Mouse (Mus musculus) thymus, postnatal 10 days (tissue): Measurements from ENCODE around the gene Bcar3.
A peak's percentile ranks its signal among the peaks of the same experiment; 100 is the strongest.
"Not testable (repeated sequence)": the region's sequence is repeated elsewhere in the genome, so short reads cannot be mapped to it uniquely, and the experiment has no call there.

Experiments used
- DNase-seq, 2 experiments: peaks; one replicate each; pipeline ENCODE4 v3.0.0; 2021; ENCODE audit warnings: low spot score in 2 of 2

Gene Bcar3

GRCm38 (mm10) chr3:122293954-122294850 lies at the start of gene Bcar3:
TSS of gene Bcar3 (plus strand) at chr3:122294136.
- peak; percentile 80 to 84 for DNase-seq

DNA sequence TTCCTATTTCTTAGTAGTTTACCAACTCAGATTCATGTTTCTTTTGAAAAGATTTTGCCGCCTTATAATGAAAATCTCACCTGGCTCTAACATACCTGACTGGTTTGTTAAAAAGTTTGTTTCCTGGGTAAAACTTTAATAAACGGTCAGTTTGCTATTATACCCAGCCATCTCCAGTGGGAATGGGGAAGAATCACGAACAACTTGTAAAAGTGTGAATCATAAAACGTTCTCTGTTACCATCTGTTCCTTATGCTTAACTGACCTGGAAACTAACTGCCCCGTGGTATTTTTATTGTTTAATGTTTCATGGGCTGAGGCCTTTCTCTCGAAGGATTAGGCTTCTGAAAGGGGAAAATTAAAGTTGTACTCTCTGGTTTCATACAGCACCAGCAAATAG lies 49.2 kb upstream of the Bcar3 start:
- DNase-seq, result no peak

DNA sequence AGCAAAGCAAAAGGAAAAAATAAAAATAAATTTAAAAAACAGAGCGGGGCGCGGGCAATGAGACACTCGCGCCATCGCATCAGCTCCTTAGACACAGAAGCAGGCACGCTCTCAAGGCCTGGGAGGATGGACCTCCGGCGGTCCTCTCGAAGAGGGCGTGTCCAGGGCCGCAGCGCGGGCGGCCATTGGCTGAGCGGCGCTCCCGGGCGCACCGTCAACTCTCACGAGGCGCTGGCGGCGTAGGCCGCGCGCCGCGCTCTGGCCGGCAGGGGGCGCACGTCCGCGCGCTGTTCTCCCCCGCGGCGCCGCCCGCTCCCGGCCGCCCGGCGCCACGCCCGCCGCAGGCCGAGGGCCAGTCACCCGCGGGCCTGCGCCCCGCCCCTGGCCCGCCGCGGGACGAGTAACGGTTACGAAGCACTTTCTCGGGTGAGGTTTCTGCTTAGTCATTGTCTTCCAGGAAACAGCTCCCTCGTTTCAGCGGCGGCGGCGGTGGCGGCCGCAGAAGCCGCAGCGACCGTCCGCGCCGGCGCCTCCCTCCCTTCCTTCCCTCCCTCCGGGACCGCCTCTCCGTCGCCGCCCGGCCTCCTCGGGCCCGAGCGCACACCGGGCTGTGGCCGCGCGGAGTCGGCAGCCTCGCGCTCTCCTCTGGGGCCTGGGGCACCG lies 48.6 kb upstream of the Bcar3 start, which contains the start of gene Gclm:
TSS of gene Gclm (plus strand) at position 343 of the 663 bp plus-strand sequence.
- DNase-seq, result peak; percentile 86 to 89

- DNase-seq, result peak; percentile 37 to 45
Measured at GRCm38 (mm10) chr3:122245878-122246332, 48.0 kb upstream of the Bcar3 start.

GRCm38 (mm10) chr3:122246406-122246805 lies 47.5 kb upstream of the Bcar3 start:
- no peak for DNase-seq

DNA sequence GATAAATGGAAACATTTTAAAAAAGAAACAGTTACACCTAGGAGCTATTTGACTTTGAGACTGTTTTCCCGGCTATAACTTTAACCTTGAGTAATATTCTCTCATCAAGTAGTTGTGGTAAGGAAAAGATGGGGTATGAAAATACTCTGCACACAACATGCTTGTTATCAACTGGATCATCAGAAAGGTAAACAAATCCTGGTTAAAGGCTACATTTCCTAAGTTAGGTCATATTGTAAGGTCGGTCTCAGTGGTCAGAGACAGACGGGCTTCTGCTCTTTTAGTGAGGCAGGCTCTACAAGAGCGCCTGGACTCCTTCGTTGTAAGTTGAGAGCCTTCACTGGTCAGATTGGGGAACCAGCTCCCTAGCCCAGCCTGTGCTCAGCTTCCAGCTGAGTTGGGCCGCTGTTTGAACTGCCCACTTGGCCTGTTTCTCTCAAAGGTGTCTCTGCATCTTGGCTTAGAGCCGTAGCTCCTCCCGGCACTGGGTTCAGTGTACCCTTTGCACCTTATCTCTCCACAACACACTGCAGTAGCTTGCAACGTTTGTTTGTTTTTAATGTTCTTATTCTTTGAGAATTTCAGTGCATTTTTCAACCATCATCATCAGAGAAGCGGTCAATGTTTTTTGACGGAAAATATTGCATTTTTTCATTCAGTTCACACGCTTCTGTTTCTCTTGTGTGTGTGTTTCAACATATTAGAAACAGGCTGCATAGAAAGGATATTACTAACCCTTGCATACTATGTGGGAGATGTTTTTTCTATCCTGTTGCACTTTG lies 46.8 kb upstream of the Bcar3 start:
- no peak for DNase-seq

DNA sequence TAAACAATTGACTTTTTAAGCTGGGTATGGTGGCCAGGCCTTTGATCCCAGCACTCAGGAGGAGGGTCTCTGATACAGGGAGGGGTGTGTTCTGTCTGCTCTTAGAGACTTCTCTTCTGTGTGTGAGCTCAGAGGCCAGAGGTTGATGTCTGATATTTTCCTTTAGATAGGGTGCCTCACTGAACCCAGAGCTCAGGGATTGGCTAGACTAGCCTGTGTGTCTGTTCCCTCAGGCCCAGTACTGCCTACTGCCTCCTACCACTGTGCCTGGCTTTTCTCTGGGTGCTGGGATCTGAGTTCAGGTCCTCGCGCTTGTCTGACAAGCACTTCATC lies 46.2 kb upstream of the Bcar3 start:
- DNase-seq, result no peak

GRCm38 (mm10) chr3:122252466-122253253 lies 41.3 kb upstream of the Bcar3 start:
- DNase-seq, result no peak

DNA sequence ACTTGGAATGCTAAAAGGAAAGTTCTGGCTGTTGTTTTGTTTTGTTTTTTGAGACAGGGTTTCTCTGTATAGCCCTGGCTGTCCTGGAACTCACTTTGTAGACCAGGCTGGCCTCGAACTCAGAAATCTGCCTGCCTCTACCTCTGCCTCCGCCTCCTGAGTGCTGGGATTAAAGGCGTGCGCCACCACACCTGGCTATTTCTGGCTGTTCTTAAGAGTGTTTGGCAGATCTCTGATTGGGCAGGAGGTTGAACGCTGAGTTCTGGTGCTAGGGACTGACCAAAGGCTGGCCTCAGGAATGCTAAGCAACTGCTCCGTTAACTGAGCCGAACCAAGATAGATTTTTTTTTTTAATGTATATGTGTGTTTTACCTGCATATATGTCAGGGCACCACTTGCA lies 39.9 kb upstream of the Bcar3 start:
- DNase-seq, result not testable (repeated sequence)

GRCm38 (mm10) chr3:122269986-122270385 lies 23.9 kb upstream of the Bcar3 start:
- no peak for DNase-seq

DNA sequence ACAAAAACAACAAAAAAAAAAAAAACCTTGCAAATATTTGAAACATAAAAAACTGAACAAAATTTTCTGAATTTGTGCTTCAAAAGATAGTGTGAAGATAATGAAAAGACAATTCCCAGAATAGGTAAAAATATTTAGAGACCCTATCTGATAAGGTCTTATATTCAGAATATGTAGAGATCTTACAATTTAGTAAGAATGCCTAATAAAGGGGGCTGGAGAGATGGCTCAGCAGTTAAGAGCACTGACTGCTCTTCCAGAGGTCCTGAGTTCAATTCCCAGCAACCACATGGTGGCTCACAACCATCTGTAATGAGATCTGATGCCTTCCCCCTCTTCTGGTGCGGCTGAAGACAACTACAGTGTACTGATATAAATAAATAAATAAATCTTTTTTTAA lies 21.4 kb upstream of the Bcar3 start:
- not testable (repeated sequence) for DNase-seq

GRCm38 (mm10) chr3:122273407-122274240 lies 20.3 kb upstream of the Bcar3 start:
- DNase-seq, result no peak

DNA sequence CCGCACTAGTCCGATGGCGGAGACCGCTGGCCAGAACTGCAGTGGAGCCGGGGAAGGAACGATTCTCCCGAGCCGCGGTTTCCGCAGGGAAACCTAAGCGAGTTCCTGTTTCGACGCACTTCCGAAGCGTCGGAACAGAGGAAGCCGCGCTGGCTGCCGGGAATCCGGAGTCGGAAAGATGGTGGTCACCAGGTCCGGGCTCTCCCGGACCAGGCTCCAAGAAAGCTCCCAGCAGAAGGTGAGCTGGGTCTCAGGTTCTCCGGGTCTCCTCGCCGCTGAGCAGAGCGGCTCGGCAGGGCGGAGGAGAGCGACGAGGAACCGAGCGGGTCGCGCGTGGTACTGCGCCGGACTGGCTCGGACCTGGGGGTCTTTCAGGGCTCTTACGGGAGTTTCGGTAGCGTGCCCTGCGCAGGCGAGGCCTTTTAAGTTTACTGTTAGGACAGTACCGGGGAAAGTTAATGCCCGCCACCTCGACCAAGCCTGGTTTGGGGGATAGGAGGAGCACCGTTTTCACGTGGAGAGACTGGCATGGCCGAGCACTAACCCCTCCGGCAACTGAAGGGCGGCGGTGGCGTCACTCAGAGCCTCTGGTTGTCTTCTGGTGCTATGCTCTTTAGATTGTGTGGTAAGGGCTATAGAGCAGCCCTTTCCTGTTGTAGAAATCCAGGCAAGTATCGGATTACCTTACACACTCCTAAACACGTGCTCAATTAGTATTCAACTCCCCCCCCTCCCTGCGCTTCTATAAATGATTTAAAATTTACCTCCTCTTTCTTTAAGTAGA lies 19.5 kb upstream of the Bcar3 start, which contains the start of gene Dnttip2:
TSS of gene Dnttip2 (plus strand) at position 148 of the 784 bp plus-strand sequence.
- DNase-seq, result peak; percentile 69 to 77

DNA sequence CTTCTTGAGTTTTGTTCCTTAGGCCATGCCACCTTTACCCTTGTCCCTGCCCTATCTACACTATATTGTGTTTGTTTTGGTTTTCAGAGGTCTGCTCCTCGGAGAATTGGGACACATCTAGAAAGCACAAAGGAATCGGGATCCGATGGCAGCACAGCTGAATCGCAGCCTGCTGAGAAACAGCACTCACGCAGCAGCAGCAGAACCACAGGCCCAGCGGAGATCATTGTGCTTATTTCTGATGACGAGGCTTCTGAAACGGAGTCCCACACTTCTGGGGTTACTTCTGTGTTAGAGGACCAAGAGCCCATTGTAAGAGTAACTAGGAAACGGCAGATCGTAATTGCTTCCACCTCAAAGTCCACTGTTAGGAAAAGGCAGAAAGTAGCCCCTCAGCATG lies 18.8 kb upstream of the Bcar3 start:
- no peak for DNase-seq

DNA sequence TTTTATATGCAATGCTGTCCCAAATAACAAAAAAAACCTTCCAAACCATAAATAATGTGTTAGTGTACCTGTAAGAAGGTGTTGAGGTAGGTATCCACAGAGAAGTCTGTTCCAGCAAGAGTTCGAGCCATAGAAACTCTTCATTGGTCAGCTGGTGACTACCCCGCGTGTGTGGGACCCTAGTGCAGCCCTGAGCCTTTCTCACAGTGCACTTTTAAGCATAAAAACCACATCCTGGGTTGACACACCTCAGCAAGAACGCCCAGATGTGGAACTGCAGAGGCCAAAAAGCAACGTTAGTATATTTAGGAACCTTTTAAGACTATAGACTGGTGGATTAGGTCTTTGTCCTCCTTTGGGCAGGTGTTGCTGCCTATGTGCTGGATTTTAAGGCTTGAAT lies 6.7 kb upstream of the Bcar3 start:
- DNase-seq, result no peak

- no peak for DNase-seq
Measured at GRCm38 (mm10) chr3:122288613-122289195, 5.2 kb upstream of the Bcar3 start.

- DNase-seq, result not testable (repeated sequence)
Measured at GRCm38 (mm10) chr3:122289344-122289743, 4.6 kb upstream of the Bcar3 start.

DNA sequence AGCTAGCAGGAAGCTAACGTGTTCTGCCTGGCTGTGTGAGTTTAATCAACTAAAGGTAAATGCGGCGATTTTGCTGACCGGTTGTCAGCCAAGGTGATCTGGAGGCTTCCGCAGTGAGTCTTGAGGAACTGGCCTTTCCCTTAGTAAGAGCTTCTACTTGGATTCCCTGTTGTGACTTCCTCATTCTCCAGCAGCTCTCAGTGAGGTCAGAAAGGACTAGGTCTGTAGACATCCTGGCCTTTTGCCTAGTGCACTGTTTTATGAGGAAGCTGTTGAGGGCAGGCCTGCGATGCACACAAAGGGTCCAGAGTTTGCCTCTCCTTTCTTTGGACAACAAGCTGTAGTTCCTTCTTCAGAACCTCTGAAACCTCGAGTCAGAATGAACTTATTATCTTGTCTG lies 3.2 kb upstream of the Bcar3 start:
- no peak for DNase-seq

- DNase-seq, result no peak
Measured at GRCm38 (mm10) chr3:122291828-122292227, 2.1 kb upstream of the Bcar3 start.
